Mouse (Mus musculus): ENCODE measurements around the gene Plekho1.

GRCm38 (mm10) chr3:95955318-95955717 is 40.5 kb downstream of the Plekho1 start:
- TF ChIP-seq POLR2A (IDR thresholded peaks at IDR 0.05; ENCODE audit: insufficient read depth, low read depth, low read length) (no peak), CTCF (IDR thresholded peaks at IDR 0.05; ENCODE audit: insufficient read depth, low read depth, low read length) (no peak)

Measured in olfactory bulb, adult 2 months (tissue).